Mouse (Mus musculus) frontal cortex, postnatal 36 days (tissue): Measurements from ENCODE around the gene Renbp.

Experiments
- DNase-seq, 2 experiments: peaks; one replicate each; pipeline ENCODE4 v3.0.0; 2022; ENCODE audit warnings: low spot score in 2 of 2

Renbp gene

DNA sequence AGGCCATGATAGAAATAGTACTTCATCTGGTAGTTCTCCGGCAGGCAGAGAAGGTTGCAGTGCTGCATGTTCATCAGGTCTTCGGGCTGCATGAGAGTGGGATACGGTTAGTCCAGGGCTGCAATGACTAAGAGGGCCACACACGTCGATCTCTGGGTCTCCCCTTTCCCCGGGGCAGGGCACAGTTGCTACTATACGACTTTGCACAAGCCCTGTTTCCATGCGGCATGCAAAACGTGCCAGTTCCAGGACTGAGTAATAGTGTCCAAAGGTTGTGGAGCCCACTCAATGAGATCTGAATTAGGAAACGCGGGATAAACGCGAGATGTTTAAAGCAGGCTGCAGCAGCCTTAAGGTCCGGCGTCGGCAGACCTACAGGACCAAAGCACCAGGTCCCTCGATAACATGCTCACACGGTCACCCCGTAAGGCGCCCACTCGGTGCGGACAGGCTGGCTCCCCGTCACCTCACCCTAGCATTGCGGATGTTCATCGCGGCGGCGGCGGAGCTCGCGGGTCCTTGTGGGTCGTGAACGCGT lies 9.3 kb downstream of the Renbp start:
- no peak for DNase-seq

DNA sequence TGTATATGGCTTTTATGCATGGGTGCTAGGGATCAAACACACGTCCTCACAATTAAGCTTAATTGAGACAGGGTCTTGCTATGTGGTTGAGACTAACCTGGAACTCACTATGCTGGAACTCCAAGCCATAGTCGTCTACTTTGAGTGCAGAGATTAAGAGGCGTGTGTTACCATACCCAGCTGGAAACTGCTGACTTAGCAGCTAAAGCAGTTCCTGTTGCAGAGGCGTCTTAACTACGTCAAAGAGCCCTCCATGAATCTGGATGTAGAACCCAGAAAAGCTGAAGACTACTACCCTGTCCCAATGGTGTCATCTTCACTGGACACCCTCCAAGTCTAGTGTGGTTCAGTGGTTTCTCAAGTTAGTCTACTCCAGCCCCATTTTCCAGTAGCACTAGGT lies 12.0 kb downstream of the Renbp start:
- DNase-seq, result no peak

DNA sequence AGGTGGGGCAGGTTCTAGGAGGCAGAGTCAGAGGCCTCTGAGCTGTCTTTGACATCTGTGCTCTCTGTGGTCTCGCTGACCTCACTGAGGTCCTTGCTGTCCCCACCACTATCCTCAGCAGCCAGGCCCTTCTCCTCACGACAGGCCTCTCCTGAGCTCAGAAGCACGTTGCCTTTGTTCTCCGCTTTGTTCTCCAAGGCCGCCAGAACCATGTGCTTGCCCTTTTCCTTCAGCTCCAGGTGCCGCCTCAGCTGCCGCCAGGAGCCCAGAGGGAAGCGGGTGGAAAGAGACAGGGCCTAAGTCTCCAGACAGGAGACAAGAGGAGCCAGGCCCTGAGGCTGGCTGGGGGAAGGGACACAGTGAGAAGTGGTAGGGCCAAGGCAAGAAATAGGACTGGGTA lies 13.7 kb downstream of the Renbp start:
- no peak for DNase-seq

DNA sequence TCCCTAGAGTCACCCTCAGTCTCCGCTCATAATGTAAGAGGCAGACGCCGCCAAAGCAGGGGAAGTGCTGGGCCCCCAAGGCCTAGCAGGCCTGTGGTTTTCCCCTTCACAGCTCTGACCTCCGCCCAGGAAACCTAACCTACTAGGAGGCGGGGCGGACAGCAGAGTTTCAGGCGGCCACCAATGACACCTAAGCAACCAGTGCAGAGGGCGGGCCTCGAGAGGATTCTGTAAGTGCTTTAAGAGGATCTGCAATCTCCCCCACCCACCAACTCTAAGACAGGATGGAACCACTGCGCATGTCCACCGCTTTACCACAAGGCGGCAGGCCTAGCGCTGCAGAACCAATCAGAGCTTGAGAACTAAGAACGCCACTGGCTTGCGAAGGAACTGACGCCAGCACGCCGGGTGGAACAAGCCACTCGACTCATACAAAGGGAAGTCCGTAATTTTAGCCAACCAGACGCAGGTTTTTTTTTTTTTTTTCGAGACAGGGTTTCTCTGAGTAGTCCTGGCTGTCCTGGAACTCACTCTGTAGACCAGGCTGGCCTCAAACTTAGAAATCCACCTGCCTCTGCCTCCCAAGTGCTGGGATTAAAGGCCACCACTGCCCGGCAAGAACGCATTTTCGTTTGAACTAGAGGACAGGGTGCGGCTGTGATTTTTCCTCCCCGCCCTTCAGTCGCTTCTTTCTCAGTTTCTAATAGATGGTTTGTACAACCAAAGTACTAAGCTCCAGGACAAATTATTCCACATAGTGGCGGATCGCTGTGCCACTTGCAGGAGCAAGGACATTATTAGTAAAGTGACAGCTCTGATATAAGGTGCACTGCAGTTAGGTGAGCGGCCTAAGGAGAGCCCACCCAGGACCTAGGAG lies 15.6 kb downstream of the Renbp start:
- peak; percentile 79 to 91 for DNase-seq

DNA sequence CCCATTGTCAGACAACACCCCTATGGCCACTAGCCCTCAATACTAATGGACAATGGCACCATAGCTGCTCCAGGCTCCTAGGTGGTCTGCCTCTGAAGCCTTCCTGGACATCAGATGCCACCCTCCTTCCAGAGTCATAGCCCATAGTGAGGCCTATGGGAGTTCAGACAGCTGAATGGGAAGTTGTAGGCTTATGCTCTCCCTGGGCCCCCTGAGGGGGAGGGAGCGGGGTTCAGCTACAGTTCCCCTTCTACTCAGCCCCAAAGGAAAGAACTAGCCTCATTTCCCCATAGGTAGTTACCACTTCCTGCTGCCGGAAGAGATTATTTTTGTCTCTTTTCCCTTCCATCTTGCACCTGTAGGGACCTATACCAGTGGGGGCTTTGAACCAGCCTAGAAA lies 19.1 kb downstream of the Renbp start:
- DNase-seq, result no peak

DNA sequence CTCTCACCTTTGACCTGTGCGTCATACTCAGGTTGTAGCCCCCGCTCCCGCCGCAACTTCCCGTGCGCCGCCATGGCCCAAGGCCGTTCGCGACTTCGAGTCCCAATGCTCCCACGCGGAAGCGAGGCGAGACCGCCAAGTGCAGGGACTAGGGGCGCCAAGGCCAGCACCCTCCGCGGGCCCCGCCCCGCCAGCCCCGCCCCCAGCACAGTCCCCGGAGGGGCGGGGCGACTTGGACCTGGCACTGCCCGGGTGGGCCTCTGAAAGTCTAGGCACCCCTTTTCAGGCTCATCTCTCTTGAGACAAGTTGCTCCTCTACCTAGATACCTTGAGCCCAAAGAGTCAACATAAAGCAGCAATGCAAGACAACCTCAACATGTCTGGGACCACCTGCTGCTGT lies 19.5 kb downstream of the Renbp start:
- no peak for DNase-seq

DNA sequence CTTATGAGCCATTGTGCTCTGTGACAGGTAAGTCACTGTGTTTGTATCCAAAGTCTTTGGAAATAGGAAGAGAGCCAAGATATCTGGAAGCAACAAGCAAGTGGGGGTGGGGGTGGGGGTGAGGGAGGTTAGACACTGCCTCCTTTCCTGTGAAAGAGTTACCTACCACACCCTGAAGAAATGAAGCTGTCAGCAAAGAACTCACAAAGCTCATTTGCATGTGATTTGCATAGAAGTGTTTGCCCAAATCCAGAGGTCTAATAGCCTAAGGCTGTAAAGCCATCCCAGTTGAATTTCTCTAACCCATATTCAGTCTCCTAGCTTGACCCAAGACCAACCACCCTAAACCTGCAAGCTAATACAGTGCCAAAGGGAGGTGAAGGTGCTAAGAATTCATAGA lies 20.2 kb downstream of the Renbp start:
- no peak for DNase-seq

DNA sequence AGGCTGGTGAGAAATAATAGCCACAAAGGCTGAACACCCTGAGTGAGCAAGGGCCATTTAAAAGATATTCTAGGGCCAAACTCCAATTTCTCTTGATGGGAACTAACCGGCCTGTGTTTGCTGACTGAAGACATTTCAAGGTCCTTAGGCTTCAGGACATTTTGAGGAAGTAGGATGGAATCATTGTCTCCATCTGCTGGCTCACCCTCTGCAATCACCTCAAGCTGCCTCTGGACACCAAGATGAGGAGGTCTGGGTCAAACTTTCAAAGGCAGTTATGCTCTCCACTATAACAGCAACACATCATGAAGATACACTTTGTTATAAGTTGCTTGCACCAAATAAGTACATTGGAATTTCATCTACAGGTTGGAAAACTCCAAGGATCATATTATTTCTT lies 20.6 kb downstream of the Renbp start:
- no peak for DNase-seq

DNA sequence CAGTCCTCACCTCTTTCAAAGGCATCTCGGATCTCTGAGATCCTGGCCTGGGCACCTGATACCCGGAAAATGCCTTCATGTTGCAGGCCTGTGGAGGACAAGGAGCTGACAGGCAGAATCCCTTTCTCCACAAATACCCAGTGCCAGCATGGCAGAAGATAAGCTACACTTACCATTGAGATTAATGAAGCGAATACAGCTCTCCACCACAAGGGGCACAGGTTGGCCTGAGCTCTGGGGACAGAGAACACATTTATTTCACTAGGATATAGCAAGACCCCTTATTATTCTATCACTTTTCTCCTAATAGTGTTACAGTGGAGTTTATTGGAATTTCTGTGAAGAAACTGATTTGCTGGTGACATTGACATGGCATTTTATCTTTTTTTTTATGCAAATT lies 32.7 kb downstream of the Renbp start:
- no peak for DNase-seq

DNA sequence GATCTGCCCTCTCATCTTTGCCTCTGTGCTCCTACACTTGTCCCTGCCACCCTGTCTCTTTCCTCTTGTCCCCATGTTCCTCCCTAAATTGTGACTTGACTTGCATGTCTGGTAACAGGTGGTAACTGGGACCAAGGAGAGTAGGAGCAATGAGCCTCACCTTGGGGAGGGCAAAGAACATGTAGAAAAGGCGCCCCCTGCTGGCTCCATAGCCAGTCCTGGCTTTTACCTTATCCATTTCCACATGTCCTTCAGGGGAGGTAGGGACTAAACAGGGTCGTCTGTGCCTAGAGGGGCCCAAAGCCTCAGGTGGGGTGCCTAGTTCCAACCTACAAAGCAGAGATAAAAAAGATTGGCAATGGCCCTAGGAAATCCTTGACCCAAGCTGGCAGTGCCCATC lies 34.9 kb downstream of the Renbp start, which contains the start of gene L1cam:
Gene L1cam (minus strand): TSS at position 387 of the 400 bp plus-strand sequence.
- peak; percentile 36 to 45 for DNase-seq

DNA sequence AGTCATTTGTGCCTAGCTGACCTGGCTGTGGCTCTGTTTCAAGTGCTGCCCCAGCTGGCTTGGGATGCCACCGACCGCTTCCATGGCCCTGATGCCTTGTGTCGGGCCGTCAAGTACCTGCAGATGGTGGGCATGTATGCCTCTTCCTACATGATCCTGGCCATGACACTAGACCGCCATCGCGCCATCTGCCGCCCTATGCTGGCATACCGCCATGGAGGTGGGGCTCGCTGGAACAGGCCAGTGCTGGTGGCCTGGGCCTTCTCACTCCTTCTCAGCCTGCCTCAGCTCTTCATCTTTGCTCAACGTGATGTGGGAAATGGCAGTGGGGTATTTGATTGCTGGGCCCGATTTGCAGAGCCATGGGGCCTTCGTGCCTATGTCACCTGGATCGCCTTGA lies 37.8 kb downstream of the Renbp start:
- DNase-seq, result no peak

DNA sequence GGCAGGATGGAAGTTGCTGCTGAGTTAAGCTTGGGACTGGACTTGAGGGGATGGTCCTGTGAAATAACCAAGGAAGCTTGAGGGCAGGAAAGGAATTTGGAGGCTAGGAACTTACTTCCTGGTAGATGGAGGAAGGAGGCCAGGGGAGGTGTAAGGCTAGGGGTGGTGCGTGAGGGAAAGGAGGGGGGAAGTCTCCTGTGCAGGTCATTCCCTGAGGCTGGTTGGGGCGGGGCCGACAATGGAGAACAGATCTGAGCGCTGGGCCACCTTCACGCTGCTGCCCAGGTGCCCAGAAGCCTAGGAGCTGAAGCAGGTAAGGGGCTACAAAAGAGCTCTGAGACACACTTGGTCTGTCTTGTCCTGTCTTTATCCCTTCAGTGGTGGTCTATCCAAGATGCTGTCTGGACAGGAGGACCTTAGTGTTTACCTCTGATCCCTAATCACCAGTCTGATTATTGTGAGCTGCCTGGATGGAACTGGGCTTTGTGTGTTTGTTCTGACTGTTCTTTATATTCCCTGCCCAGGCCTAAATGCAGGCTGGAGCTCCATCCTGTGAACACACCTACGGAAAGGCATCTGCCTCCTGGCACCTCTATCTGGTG lies 39.0 kb downstream of the Renbp start, which contains the start of gene Avpr2:
Gene Avpr2 (plus strand): TSS at position 552 of the 602 bp plus-strand sequence.
- no peak for DNase-seq

DNA sequence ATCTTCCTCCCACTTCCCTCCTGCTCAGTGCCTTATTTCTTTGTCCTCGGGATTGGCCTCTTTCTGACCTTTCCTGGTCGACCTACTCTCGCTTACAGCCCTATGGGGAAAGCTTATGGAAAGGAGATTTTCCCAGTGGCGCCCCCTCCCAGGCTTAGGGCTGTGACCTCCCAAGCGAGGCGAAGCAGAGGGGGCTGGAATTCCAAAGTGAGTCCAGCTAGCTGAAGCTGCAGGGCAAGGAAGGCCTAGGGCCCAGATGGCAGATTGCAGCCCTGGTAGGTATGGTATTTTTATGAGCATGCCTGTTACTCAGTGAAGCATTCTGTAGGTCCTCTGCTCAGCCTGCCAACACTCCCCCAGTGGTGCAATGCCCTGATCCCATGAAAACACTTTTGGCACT lies 49.2 kb downstream of the Renbp start:
- no peak for DNase-seq

DNA sequence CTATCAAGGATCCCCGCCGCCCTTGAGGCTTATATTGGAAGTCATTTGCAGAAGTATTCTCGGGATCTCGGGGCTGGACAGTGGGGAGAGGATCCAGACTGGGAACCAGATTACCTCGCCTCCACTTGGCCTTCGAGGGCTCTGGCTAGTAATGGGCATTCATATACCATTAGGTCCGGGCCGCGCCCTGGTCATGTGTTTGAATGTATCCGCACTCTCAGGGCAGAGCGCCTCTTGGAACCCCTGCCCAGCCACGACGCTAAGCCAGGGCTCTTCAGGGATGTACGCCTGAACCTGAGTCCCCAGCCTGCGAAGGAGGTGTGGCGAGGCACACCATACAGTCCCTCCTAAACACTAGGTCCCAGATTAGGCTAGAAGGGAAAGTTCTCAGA lies 49.6 kb downstream of the Renbp start:
- DNase-seq, result no peak

DNA sequence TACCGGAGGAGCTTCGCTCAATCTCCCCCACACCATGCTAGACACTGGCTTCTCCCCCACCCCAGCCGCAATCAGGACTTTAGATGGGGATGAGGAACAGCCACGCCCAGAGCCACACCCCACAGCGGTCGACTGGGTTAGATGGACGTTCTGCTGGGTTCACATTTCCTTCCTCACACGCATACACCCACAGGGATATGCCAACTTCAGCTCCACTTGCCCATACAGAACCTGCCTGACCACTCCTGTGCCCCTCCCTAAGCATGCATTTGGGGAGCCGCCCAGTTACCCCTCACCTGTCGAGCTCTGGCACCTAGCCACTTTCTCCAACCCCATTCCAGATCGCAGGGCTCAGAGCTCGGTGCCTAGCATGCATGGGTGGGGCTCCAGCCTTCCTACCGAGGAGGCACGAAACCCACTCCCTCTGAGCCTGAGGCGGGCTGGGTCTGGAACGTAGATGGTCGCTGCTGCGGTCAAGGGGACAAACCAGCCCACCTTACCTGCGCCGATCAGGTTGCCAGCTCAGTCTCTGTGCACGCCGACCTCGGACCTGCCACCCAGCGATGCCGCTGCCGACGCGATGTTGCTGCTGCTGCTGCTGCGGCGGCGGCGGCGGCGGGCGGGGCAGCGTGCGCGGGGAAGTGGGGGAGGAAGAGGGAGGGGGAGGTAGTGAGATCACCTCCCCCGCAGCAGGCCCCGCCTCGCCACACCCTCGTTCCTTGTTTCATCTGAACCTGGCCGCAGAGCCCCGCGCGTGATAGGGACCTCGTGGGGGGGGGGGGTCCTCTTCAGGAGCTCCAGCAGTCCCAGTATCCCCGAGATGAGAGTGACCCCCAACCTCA lies 50.2 kb downstream of the Renbp start:
- DNase-seq, result no peak

DNA sequence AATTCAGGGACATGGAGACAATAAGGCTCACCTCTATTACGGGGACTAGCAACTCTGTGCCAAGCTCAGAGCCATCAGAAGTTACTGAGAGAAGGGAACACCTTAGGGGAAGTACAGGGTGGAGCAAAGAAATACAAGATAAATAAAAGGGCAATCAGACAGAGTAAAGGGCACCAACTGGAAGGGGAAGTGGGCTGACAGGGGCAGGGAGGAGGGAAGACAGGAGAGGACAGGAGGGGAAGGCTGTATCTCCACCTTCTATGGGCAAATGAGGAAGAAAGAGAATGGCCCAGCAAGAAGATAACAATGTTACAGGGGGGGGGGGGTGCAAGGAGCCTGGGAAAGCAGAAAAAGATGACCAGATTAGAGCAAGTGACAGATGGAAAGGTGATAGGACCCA lies 53.6 kb downstream of the Renbp start:
- no peak for DNase-seq

DNA sequence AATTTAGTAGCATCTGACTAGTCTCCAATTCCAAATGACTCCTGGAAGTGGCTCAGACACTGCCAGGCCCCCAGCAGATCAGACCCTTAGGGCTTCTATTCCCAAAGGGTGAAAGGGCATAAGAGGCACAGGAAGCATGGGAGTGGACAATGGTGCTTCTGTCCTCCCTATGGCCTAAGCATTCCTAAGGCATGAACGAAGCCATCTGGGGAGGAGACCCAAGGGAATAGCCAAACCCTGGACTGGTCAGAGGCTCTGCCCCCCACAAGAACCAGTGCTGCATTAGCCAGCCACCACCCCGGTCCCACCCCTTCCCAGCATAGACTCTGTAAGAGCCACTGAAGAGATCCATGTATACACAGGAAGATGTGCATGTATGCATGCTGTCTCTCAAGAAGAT lies 54.8 kb downstream of the Renbp start:
- DNase-seq, result no peak
